Mouse (Mus musculus) hindbrain, embryonic 15.5 days (tissue): ENCODE measurements around the gene 4930516K23Rik. TPM values are rescaled to one million over a fixed set of nuclear protein-coding genes. Genes with fewer than 3 reads are reported as not detected.

Source experiments
- ATAC-seq: fragments of 200-750 bp; cut with Nextera tagmentation; 2 replicates; pipeline ENCODE4 v1.8.0; 2017; ENCODE audit warnings: low read depth, moderate number of reproducible peaks, moderate TSS enrichment; ENCODE audit not compliant: low FRiP score
- H3K27ac ChIP-seq: fragments of 300-500 bp; sonication (generic); replicated peaks from 2 replicates; pipeline ENCODE4 v1.5.1; 2015; ENCODE audit warnings: mild to moderate bottlenecking, inconsistent platforms
- H3K27me3 ChIP-seq: fragments of 300-500 bp; sonication (generic); 2 replicates; pipeline ENCODE4 v1.6.1; 2015; ENCODE audit warnings: control low read depth, inconsistent platforms
- H3K36me3 ChIP-seq: fragments of 300-500 bp; sonication (generic); 2 replicates; pipeline ENCODE4 v1.6.1; 2015; ENCODE audit warnings: control low read depth, inconsistent platforms
- H3K4me1 ChIP-seq: fragments of 300-500 bp; sonication (generic); replicated peaks from 2 replicates; pipeline ENCODE4 v1.6.1; 2015; ENCODE audit warnings: control low read depth, inconsistent platforms
- H3K4me2 ChIP-seq: fragments of 300-500 bp; sonication (generic); 2 replicates; pipeline ENCODE4 v1.6.1; 2015; ENCODE audit warnings: moderate library complexity, mild to moderate bottlenecking, inconsistent platforms
- H3K4me3 ChIP-seq: fragments of 300-500 bp; sonication (generic); 2 replicates; pipeline ENCODE4 v1.5.1; 2015; ENCODE audit warnings: mild to moderate bottlenecking, inconsistent platforms
- H3K9ac ChIP-seq: fragments of 300-500 bp; sonication (generic); 2 replicates; pipeline ENCODE4 v1.6.1; 2015; ENCODE audit warnings: inconsistent platforms
- H3K9me3 ChIP-seq: fragments of 300-500 bp; sonication (generic); 2 replicates; pipeline ENCODE4 v1.6.1; 2016; ENCODE audit warnings: control low read depth, inconsistent platforms
- WGBS: fragments of 180-500 bp; shearing (Covaris S2); methylation state at CpG from one replicate; pipeline ENCODE4 v1.1.7; 2015; 5-methylcytosine and 5-hydroxymethylcytosine counted together
- polyA plus RNA-seq: library from polyadenylated mRNA; unstranded; fragments of >200 nt; fragmentation: Nextera tagmentation; extraction: Ambion mirVana; gene quantifications from 2 replicates; pipeline ENCODE4 v1.2.1, GENCODE M21; 2015

The 4930516K23Rik gene
- polyA plus RNA-seq, 1 experiment from 2014 or later: not detected

GRCm38 (mm10) chr7:104018953-104019352, 42.3 kb downstream of the 4930516K23Rik start:
- H3K27ac ChIP-seq: no peak overlapping the region
- no peak overlapping the region for H3K4me2 ChIP-seq
- no peaks in the 10 kb centered on the region for H3K36me3 ChIP-seq
- WGBS: 91% methylated on average over 1 of the region's 1 CpGs
- no peaks in the 10 kb centered on the region for H3K9me3 ChIP-seq
- H3K27me3 ChIP-seq: no peaks in the 10 kb centered on the region
- no peak overlapping the region for H3K9ac ChIP-seq
- H3K4me1 ChIP-seq: no peaks in the 10 kb centered on the region
- no peak overlapping the region for H3K4me3 ChIP-seq
- ATAC-seq: no peak

GRCm38 (mm10) chr7:104017203-104017602, 44.0 kb downstream of the 4930516K23Rik start, which contains the start of gene Olfr639:
Gene Olfr639, minus strand, starts transcription at chr7:104017303.
- no peak for ATAC-seq
- H3K27me3 ChIP-seq: no peaks in the 10 kb centered on the region
- H3K9me3 ChIP-seq: no peaks in the 10 kb centered on the region
- no peaks in the 10 kb centered on the region for H3K36me3 ChIP-seq
- H3K4me2 ChIP-seq: no peak within 1 kb of the TSS
- H3K4me1 ChIP-seq: no peaks in the 10 kb centered on the region
- no peak within 1 kb of the TSS for H3K9ac ChIP-seq
- H3K27ac ChIP-seq: no peak within 1 kb of the TSS
- no peak within 1 kb of the TSS for H3K4me3 ChIP-seq

Other genes with a start within 250 kb of the 4930516K23Rik start
- gene Hbb-bt, start 247.4 kb downstream of the 4930516K23Rik start, polyA plus RNA-seq: 1,494 and 1,956 TPM in 2 replicates
- 4,421 and 5,872 TPM in 2 replicates for gene Hbb-bs, start 233.3 kb downstream of the 4930516K23Rik start, polyA plus RNA-seq
- not detected in 2 replicates for gene Hbb-bh2, start 220.9 kb downstream of the 4930516K23Rik start, polyA plus RNA-seq
- 1.3 and 2.5 TPM in 2 replicates for gene Hbb-bh1, start 218.3 kb downstream of the 4930516K23Rik start, polyA plus RNA-seq
- 123 and 187 TPM in 2 replicates for gene Hbb-y, start 208.2 kb downstream of the 4930516K23Rik start, polyA plus RNA-seq
- not detected in 2 replicates for gene Olfr66, start 175.2 kb downstream of the 4930516K23Rik start, polyA plus RNA-seq
- not detected in 2 replicates for gene Olfr64, start 167.0 kb downstream of the 4930516K23Rik start, polyA plus RNA-seq
- not detected in 2 replicates for gene Olfr65, start 158.0 kb downstream of the 4930516K23Rik start, polyA plus RNA-seq
- gene Olfr631, start 132.6 kb downstream of the 4930516K23Rik start, polyA plus RNA-seq: not detected in 2 replicates
- gene Olfr632, start 127.1 kb downstream of the 4930516K23Rik start, polyA plus RNA-seq: not detected in 2 replicates
- not detected in 2 replicates for gene Olfr633, start 117.0 kb downstream of the 4930516K23Rik start, polyA plus RNA-seq
- not detected in 2 replicates for gene Olfr635, start 90.3 kb downstream of the 4930516K23Rik start, polyA plus RNA-seq
- not detected in 2 replicates for gene Olfr638, start 62.7 kb downstream of the 4930516K23Rik start, polyA plus RNA-seq
- 0.03 TPM in 1 of 2 replicates, not detected in the other for gene Olfr639, start 44.1 kb downstream of the 4930516K23Rik start, polyA plus RNA-seq
- not detected in 2 replicates for gene Olfr640, start 35.9 kb downstream of the 4930516K23Rik start, polyA plus RNA-seq
- gene Olfr641, start 26.0 kb downstream of the 4930516K23Rik start, polyA plus RNA-seq: not detected in 2 replicates
- gene Olfr642, start 8.8 kb downstream of the 4930516K23Rik start, polyA plus RNA-seq: not detected in 2 replicates
- gene Olfr644, start 10.4 kb upstream of the 4930516K23Rik start, polyA plus RNA-seq: not detected in 2 replicates
- not detected in 2 replicates for gene Olfr645, start 24.0 kb upstream of the 4930516K23Rik start, polyA plus RNA-seq
- gene Olfr646, start 43.4 kb upstream of the 4930516K23Rik start, polyA plus RNA-seq: not detected in 2 replicates
- not detected in 2 replicates for gene Ubqln5, start 68.4 kb upstream of the 4930516K23Rik start, polyA plus RNA-seq
- gene Olfr643, start 76.0 kb upstream of the 4930516K23Rik start, polyA plus RNA-seq: not detected in 2 replicates
- gene Ubqln3, start 81.8 kb upstream of the 4930516K23Rik start, polyA plus RNA-seq: not detected in 2 replicates
- gene Ubqlnl, start 89.1 kb upstream of the 4930516K23Rik start, polyA plus RNA-seq: not detected in 2 replicates
- not detected in 2 replicates for gene Olfm5, start 103.4 kb upstream of the 4930516K23Rik start, polyA plus RNA-seq
- gene Olfr648, start 121.9 kb upstream of the 4930516K23Rik start, polyA plus RNA-seq: 0.39 and 0.49 TPM in 2 replicates
- gene Olfr649, start 134.5 kb upstream of the 4930516K23Rik start, polyA plus RNA-seq: not detected in 2 replicates
- gene Trim6, start 157.3 kb upstream of the 4930516K23Rik start, polyA plus RNA-seq: 0.16 and 0.37 TPM in 2 replicates
- 0.91 and 1.2 TPM in 2 replicates for gene Trim34a, start 183.0 kb upstream of the 4930516K23Rik start, polyA plus RNA-seq
- gene Trim5, start 226.6 kb upstream of the 4930516K23Rik start, polyA plus RNA-seq: 0.10 and 0.17 TPM in 2 replicates